Mouse (Mus musculus) adrenal gland, postnatal 4 days (tissue): ENCODE measurements around the gene Amotl1. TPM values are rescaled to one million over a fixed set of nuclear protein-coding genes. Genes with fewer than 3 reads are reported as not detected.
"Not testable (repeated sequence)": the region's sequence is repeated elsewhere in the genome, so short reads cannot be mapped to it uniquely, and the experiment has no call there.

ENCODE experiments used
- DNase-seq, 2 experiments: peaks; one replicate each; pipeline ENCODE4 v3.0.0; 2021 to 2022; ENCODE audit warnings: low spot score in 2 of 2, mixed read lengths in 2 of 2
- total RNA-seq, 2 experiments: library from RNA; stranded (reverse); gene quantifications; 2 replicates each; pipeline ENCODE4 v1.2.3; 2021

Amotl1 gene
- total RNA-seq, 2 experiments from 2014 or later = 61.9 to 68.5 TPM

DNA sequence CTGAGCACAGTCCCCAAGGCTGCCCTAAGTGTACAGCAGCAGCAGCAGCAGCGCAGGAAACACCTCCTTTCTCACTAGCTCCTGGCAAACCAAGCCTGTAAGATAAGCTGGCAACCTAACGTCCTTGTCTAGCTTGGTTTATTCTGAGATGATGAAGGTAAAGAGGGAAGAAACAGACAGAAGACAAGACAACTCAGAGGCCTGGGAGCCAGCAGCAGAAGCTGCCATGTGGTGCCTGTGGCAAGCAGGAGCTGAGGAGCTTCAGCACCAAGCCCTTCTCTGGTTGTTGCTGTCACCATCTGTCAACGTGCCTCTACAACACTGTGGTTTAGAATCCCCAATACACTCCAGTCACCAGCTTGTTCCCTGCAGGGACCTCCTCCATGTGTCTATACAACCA is 37.4 kb downstream of the Amotl1 start:
- no peak for DNase-seq

DNA sequence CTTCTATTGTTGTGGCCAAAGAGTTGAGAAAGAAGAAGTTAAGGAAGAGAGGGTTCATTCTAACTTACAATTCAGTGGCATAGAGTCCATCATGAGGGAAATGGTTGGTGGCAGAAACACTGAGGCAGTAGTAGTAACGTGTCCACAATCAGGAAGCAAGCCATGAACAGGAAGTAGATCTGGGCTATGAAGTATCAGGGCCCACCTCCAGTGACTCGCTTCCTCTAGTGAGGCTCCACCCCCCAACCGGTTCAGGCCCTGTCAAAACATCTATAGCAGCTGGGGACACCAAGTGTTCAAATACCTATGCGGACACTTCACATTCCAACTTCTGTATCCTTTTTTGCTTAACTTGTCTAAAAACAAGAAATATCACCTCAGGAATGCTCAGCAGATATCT is 38.9 kb downstream of the Amotl1 start:
- no peak for DNase-seq

DNA sequence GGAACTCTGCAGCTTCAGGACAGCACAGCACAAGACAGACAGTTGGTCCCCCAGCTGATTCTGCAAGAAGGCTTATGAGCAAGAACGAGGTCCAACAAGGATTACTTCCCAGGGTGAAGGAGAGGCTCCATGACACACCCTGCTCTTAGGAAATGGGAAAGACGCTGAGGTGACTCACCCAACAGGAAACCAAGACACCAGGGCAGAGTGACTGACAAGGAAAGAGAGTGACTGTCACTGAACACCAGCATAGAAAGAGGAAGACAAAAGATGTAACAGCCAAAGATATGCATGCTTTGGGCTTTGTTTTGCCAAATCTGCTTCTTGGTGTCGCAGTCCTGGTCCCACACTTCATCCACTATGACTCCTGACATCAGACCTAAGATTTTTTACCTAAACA is 40.5 kb downstream of the Amotl1 start:
- no peak for DNase-seq

DNA sequence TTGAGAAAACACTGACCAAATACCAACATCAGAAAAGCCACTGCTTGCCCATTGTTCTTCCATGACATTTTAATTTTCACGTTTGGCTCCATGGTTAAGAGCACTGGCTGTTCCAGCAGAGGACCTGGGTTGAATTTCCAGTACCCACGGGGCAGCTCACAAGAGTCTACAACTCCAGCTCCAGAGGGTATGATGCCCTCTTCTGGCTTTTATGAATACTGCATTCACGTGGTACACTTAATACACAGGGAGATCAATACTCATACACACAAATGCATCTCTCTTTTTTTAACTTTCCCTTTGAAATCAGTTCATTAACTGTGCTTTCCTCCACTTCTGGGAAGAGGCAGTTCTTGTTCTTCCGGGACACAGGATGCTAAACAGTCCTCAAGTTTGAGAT is 41.4 kb downstream of the Amotl1 start:
- no peak for DNase-seq

- DNase-seq = no peak
These were observed 45.1 kb downstream of the Amotl1 start for GRCm38 (mm10) chr9:14599799-14600198.

GRCm38 (mm10) chr9:14598157-14598556 is 46.7 kb downstream of the Amotl1 start:
- DNase-seq = no peak

DNA sequence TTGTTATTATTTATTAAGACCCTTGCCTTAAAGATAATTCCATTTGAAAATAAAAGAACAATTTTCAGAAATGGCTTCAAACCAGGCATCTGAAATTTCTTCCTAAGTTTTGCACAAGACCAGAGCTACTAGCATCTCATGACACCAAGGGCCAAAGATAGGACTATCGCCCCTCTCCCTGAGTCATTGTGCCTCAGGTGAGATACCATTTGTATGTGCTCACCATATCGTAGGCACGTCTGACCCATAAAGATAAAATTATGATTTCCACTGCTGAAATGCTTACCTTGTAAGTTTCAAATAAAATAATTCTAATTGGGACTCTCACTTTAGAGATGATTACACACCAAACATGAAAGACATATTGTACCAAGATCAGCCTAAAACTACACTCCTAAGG is 47.4 kb downstream of the Amotl1 start:
- no peak for DNase-seq

DNA sequence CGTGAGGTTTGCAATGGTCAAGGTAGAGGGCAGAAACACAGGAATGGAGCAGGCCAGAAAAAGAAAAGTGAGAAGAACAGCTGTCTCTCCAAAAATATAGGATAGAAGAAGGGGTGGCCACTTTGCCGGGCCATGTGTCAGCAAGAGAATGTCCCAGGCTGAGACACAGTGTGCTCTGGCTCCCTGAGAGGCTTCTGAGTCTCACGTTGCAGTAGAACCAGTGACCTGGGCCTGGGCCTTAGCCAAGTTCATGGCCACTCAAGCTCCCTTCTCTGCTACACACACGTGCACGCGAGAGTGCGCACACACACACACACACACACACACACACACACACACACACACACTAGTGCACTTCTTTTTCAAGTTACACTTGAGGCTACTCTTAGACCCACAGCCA is 48.0 kb downstream of the Amotl1 start:
- no peak for DNase-seq

DNA sequence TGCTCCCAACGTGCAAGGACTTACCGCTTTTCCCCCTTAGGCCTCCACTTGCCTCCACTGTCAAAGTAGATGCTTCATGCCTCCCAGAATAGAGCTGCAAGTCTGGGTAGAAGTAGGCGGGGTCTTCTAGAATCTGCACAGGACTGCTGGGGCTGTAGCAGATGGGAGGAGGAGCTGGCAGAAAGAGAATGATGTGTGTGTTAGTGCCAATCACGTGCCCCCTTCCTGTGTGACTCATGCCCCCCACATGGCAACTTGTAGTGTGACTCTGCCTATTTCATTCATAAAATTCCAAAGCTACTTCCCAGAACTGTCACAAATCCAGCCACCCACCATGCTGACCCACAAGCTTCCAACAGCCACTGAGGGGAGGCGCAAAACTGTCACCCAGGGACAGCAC is 48.4 kb downstream of the Amotl1 start:
- DNase-seq = no peak

GRCm38 (mm10) chr9:14595893-14596292 is 49.0 kb downstream of the Amotl1 start:
- DNase-seq = no peak

- no peak for DNase-seq
These were observed 51.0 kb downstream of the Amotl1 start for GRCm38 (mm10) chr9:14593880-14594279.

- DNase-seq = no peak
These were observed 54.2 kb downstream of the Amotl1 start for GRCm38 (mm10) chr9:14590666-14591065.

DNA sequence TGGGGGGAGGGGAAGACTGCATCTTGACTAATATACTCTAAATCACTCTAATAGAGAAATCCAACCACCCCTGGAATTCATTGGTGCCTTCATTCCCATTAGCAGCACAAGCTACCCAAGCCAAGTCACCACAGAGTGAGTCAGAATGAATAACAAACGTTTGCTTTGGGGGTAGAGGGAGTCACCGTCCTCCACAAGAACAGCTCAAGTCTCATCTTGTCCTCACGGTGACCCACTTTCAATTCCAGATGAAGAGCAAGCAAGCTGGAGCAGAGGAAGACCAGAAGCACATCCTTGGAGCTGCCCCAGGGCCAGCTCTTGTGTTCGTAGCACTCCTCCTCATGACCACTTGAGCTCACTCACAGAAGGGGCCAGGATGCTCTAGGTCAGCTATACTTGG is 56.2 kb downstream of the Amotl1 start:
- no peak for DNase-seq

- DNase-seq = no peak
These were observed 59.2 kb downstream of the Amotl1 start for GRCm38 (mm10) chr9:14585702-14586101.

GRCm38 (mm10) chr9:14578960-14579359 is 65.9 kb downstream of the Amotl1 start:
- DNase-seq = no peak

- not testable (repeated sequence) for DNase-seq
These were observed 68.5 kb downstream of the Amotl1 start for GRCm38 (mm10) chr9:14576359-14576758.

- DNase-seq = no peak
These were observed 70.0 kb downstream of the Amotl1 start for GRCm38 (mm10) chr9:14574760-14575399.

- DNase-seq = no peak
These were observed 75.5 kb downstream of the Amotl1 start for GRCm38 (mm10) chr9:14569175-14569975.

GRCm38 (mm10) chr9:14568487-14568886 is 76.4 kb downstream of the Amotl1 start:
- DNase-seq = no peak

DNA sequence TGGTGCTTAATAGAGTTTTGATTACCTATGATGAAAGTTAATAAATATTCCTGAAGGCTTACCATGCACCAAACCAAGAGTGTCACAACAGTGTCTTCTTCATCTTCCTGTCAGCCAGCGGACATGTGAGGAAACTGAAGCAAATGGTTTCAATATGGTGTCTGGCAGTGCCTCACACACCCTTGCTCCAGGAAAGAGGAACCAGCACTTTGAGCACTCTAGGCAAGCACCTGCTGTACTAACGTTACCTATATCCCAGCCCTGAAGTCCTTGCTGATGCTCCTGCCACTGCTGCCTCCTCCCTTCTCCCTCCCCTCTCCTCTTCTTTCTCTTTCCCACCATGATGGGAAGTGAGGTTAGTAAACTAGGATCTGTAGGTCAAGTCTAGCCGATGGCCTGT is 80.4 kb downstream of the Amotl1 start:
- DNase-seq = no peak

- DNase-seq = no peak
These were observed 81.5 kb downstream of the Amotl1 start for GRCm38 (mm10) chr9:14563351-14563750.

GRCm38 (mm10) chr9:14560545-14560944 is 84.3 kb downstream of the Amotl1 start:
- no peak for DNase-seq

DNA sequence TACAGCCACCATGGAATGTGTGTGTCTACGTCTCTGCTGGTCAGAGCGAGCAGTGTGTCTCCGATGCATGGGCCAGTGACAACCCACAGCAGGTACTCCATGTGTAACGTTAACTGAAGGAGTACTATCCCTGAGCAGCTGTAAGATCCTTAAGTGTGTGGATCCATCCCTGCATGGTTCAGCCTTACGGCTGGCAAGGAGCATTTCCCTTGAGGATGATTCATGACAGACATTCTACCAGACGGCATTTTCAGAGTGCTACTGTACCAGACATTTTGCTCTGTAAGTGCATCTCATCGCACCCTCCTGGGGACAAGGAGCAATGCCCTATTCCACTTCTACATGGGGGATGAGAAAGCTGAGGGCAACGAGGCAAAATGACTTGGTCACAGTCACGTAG is 84.9 kb downstream of the Amotl1 start:
- DNase-seq = no peak
